Mouse (Mus musculus) stomach, postnatal 0 days (tissue): ENCODE results near the gene Osbp.
"Not testable (repeated sequence)": the region's sequence is repeated elsewhere in the genome, so short reads cannot be mapped to it uniquely, and the experiment has no call there.

Experiments used
- CTCF ChIP-seq: IDR thresholded peaks from 2 replicates; pipeline ENCODE4 v1.5.1; 2016; ENCODE audit warnings: antibody characterized with exemption, low read depth, mild to moderate bottlenecking, moderate library complexity
- EP300 ChIP-seq: optimal IDR thresholded peaks from 2 replicates; pipeline ENCODE3; 2016; ENCODE audit warnings: antibody characterized with exemption

GRCm38 (mm10) chr19:11946460-11946859, 19.3 kb upstream of the Osbp start:
- TF ChIP-seq CTCF, EP300: not testable (repeated sequence)
